ENCODE assay signal across 19 mouse cellular contexts in genomic region chr5:64710236-64710635, GRCm38 (mm10).
A peak's percentile ranks its signal among the peaks of the same experiment; 100 is the strongest.
DNase-seq lines count a peak whose midpoint lies in the region; ATAC-seq lines count a peak whose summit lies in the region.
"Had no signal": no experiment of that assay in that cellular context is flagged by ENCODE, and none has a peak within 500 bp of the region (broad histone marks: within the 10 kb centered on the region; RNA-seq: fewer than 3 reads in every experiment).

No protein-coding gene starts in this region.

- no peak overlapping the region for H3K4me2 ChIP-seq in liver, embryonic 15.5 days
- H3K4me2 ChIP-seq in liver, embryonic 12.5 days: no peak overlapping the region
- no peak overlapping the region for H3K4me2 ChIP-seq in neural tube, embryonic 15.5 days
- H3K4me2 ChIP-seq: heart, embryonic 15.5 days; limb, embryonic 12.5 days had no signal

- no peak for ATAC-seq in liver, embryonic 15.5 days (ENCODE audit: insufficient read depth)
- no peak for ATAC-seq in liver, embryonic 12.5 days
- ATAC-seq in neural tube, embryonic 15.5 days (ENCODE audit: low FRiP score): no peak

- no peak overlapping the region for H3K9ac ChIP-seq in liver, embryonic 15.5 days
- H3K9ac ChIP-seq in liver, embryonic 12.5 days: no peak overlapping the region
- no peak overlapping the region for H3K9ac ChIP-seq in neural tube, embryonic 15.5 days (replicated peaks)
- H3K9ac ChIP-seq: heart, embryonic 15.5 days; limb, embryonic 12.5 days had no signal

- H3K9me3 ChIP-seq in heart, embryonic 10.5 days: no peaks in the 10 kb centered on the region
- no peaks in the 10 kb centered on the region for H3K9me3 ChIP-seq in liver, embryonic 15.5 days (replicated peaks)
- H3K9me3 ChIP-seq in liver, embryonic 12.5 days (replicated peaks): no peaks in the 10 kb centered on the region
- H3K9me3 ChIP-seq in limb, embryonic 10.5 days (replicated peaks): no peaks in the 10 kb centered on the region
- H3K9me3 ChIP-seq in neural tube, embryonic 15.5 days (replicated peaks): no peaks in the 10 kb centered on the region
- H3K9me3 ChIP-seq: G1E; heart, embryonic 15.5 days; limb, embryonic 12.5 days had no signal

- no peak overlapping the region for H3K4me3 ChIP-seq in heart, embryonic 10.5 days
- no peak overlapping the region for H3K4me3 ChIP-seq in liver, embryonic 15.5 days (replicated peaks)
- no peak overlapping the region for H3K4me3 ChIP-seq in liver, embryonic 12.5 days
- no peak overlapping the region for H3K4me3 ChIP-seq in limb, embryonic 10.5 days
- no peak overlapping the region for H3K4me3 ChIP-seq in neural tube, embryonic 15.5 days (replicated peaks)
- H3K4me3 ChIP-seq: heart, adult 2 months; heart, embryonic 15.5 days; limb, embryonic 12.5 days had no signal

- H3K27ac ChIP-seq in heart, embryonic 10.5 days: peak overlapping the region; percentile 10; the same call in 1 of the 2 replicates
- peak overlapping the region; percentile 41; the same call in 1 of the 2 replicates for H3K27ac ChIP-seq in liver, embryonic 15.5 days (replicated peaks)
- no peak overlapping the region for H3K27ac ChIP-seq in liver, embryonic 12.5 days
- H3K27ac ChIP-seq in limb, embryonic 10.5 days: 0 out of 2 replicates have a peak overlapping the region, but pooled peaks have one; percentile 38
- H3K27ac ChIP-seq in neural tube, embryonic 15.5 days (replicated peaks): no peak overlapping the region
- H3K27ac ChIP-seq: heart, adult 2 months; heart, embryonic 15.5 days; limb, embryonic 12.5 days had no signal

- no peaks in the 10 kb centered on the region for H3K27me3 ChIP-seq in heart, embryonic 10.5 days (ENCODE audit: insufficient read depth, poor library complexity, severe bottlenecking)
- H3K27me3 ChIP-seq in liver, embryonic 15.5 days: no peaks in the 10 kb centered on the region
- peaks cover 3% of the 10 kb centered on the region; the same call in 1 of the 2 replicates for H3K27me3 ChIP-seq in liver, embryonic 12.5 days (replicated peaks)
- no peaks in the 10 kb centered on the region for H3K27me3 ChIP-seq in limb, embryonic 10.5 days (ENCODE audit: low read depth, poor library complexity, severe bottlenecking)
- no peaks in the 10 kb centered on the region for H3K27me3 ChIP-seq in neural tube, embryonic 15.5 days (replicated peaks)
- H3K27me3 ChIP-seq: heart, embryonic 15.5 days; limb, embryonic 12.5 days had no signal

- WGBS in heart, embryonic 10.5 days: 56% methylated on average over 3 of the region's 3 CpGs
- WGBS in liver, embryonic 15.5 days (ENCODE audit: insufficient replicate concordance): 46% methylated on average over 3 of the region's 3 CpGs
- 45% methylated on average over 3 of the region's 3 CpGs for WGBS in liver, embryonic 12.5 days (ENCODE audit: insufficient replicate concordance)
- 83% methylated on average over 3 of the region's 3 CpGs for WGBS in limb, embryonic 10.5 days
- 79% methylated on average over 3 of the region's 3 CpGs for WGBS in neural tube, embryonic 15.5 days

- no peak for DNase-seq in heart, embryonic 10.5 days (ENCODE audit: low spot score)
- no peak for DNase-seq in heart, postnatal 4 days
- DNase-seq in limb, embryonic 10.5 days (ENCODE audit: low spot score): no peak
- no peak for DNase-seq in layer of hippocampus, adult 18-20 months (ENCODE audit: low spot score in 2 of 2)
- DNase-seq: adrenal gland, postnatal 14 days; cerebellum, adult 11 months; cerebellum, postnatal 14 days; gastrocnemius, postnatal 14 days; heart, adult 2 months; kidney, postnatal 14 days; layer of hippocampus, adult 9-11 months; lung, adult 2 months; thymus, postnatal 25 days had no signal

- peaks cover 11% of the 10 kb centered on the region for H3K4me1 ChIP-seq in heart, embryonic 10.5 days
- peaks cover 34% of the 10 kb centered on the region for H3K4me1 ChIP-seq in liver, embryonic 15.5 days (replicated peaks)
- peaks cover 48% of the 10 kb centered on the region for H3K4me1 ChIP-seq in liver, embryonic 12.5 days
- peaks cover 13% of the 10 kb centered on the region; the same call in 1 of the 2 replicates for H3K4me1 ChIP-seq in limb, embryonic 10.5 days
- no peaks in the 10 kb centered on the region; the same call in 1 of the 2 replicates for H3K4me1 ChIP-seq in neural tube, embryonic 15.5 days

- H3K36me3 ChIP-seq in heart, embryonic 10.5 days: no peaks in the 10 kb centered on the region
- H3K36me3 ChIP-seq in liver, embryonic 15.5 days (replicated peaks): no peaks in the 10 kb centered on the region
- no peaks in the 10 kb centered on the region for H3K36me3 ChIP-seq in liver, embryonic 12.5 days
- H3K36me3 ChIP-seq in limb, embryonic 10.5 days: no peaks in the 10 kb centered on the region
- H3K36me3 ChIP-seq in neural tube, embryonic 15.5 days: no peaks in the 10 kb centered on the region
- H3K36me3 ChIP-seq: G1E; heart, embryonic 15.5 days; limb, embryonic 12.5 days had no signal

Comparison
In these comparisons a context has a peak if more than half of its experiments do, and no peak if none do; other contexts are left out.
1. H3K27ac ChIP-seq: peak in heart, embryonic 10.5 days (single experiment), liver, embryonic 15.5 days (single experiment) and limb, embryonic 10.5 days (single experiment); none in liver, embryonic 12.5 days (single experiment) and neural tube, embryonic 15.5 days (single experiment).